Mouse (Mus musculus) cerebellum, postnatal 4 days (tissue): ENCODE measurements around the gene Cmip.

Source experiments
- DNase-seq, 2 experiments: peaks; one replicate each; pipeline ENCODE4 v3.0.0; 2022; ENCODE audit warnings: low spot score in 2 of 2, mixed read lengths in 1 of 2

Cmip gene

GRCm38 (mm10) chr8:117297913-117298518 lies 41.2 kb downstream of the Cmip start:
- no peak for DNase-seq

GRCm38 (mm10) chr8:117299204-117299603 lies 42.3 kb downstream of the Cmip start:
- DNase-seq = no peak

- DNase-seq = no peak
These were observed 43.3 kb downstream of the Cmip start for GRCm38 (mm10) chr8:117300188-117300587.

GRCm38 (mm10) chr8:117301457-117302041 lies 44.7 kb downstream of the Cmip start:
- DNase-seq = no peak

- DNase-seq = no peak
These were observed 45.2 kb downstream of the Cmip start for GRCm38 (mm10) chr8:117302072-117302471.

GRCm38 (mm10) chr8:117303666-117304065 lies 46.8 kb downstream of the Cmip start:
- no peak for DNase-seq

GRCm38 (mm10) chr8:117305405-117305804 lies 48.5 kb downstream of the Cmip start:
- DNase-seq = no peak

GRCm38 (mm10) chr8:117306756-117307155 lies 49.9 kb downstream of the Cmip start:
- no peak for DNase-seq

- no peak for DNase-seq
These were observed 50.4 kb downstream of the Cmip start for GRCm38 (mm10) chr8:117307221-117307620.

GRCm38 (mm10) chr8:117308303-117309095 lies 51.6 kb downstream of the Cmip start:
- no peak for DNase-seq

- DNase-seq = no peak
These were observed 52.9 kb downstream of the Cmip start for GRCm38 (mm10) chr8:117309653-117310274.

- peak in 1 of 2 experiments; percentile 42 for DNase-seq
These were observed 54.2 kb downstream of the Cmip start for GRCm38 (mm10) chr8:117310961-117311561.

- no peak for DNase-seq
These were observed 57.6 kb downstream of the Cmip start for GRCm38 (mm10) chr8:117314308-117314953.

- no peak for DNase-seq
These were observed 58.9 kb downstream of the Cmip start for GRCm38 (mm10) chr8:117315727-117316126.

- no peak for DNase-seq
These were observed 60.6 kb downstream of the Cmip start for GRCm38 (mm10) chr8:117317478-117317877.

- DNase-seq = no peak
These were observed 62.3 kb downstream of the Cmip start for GRCm38 (mm10) chr8:117318911-117319826.

GRCm38 (mm10) chr8:117320616-117321015 lies 63.8 kb downstream of the Cmip start:
- DNase-seq = no peak

- DNase-seq = no peak
These were observed 64.4 kb downstream of the Cmip start for GRCm38 (mm10) chr8:117321232-117321631.

GRCm38 (mm10) chr8:117322021-117322420 lies 65.2 kb downstream of the Cmip start:
- peak in 1 of 2 experiments; percentile 61 for DNase-seq

GRCm38 (mm10) chr8:117322715-117323310 lies 65.9 kb downstream of the Cmip start:
- DNase-seq = no peak
